Mouse (Mus musculus) ES-E14 (cell line): ENCODE results near the gene Rag1.

Experiments used
- CHD2 ChIP-seq: IDR thresholded peaks from 2 replicates; pipeline ENCODE4 v1.6.1; 2014; ENCODE audit warnings: mild to moderate bottlenecking, low read depth, low read length, inconsistent platforms
- MAFK ChIP-seq: IDR thresholded peaks from 2 replicates; pipeline ENCODE4 v1.6.1; 2014; ENCODE audit warnings: mild to moderate bottlenecking, low read depth, low read length, inconsistent platforms; ENCODE audit not compliant: insufficient read depth
- ZC3H11A ChIP-seq: IDR thresholded peaks from 2 replicates; pipeline ENCODE4 v1.6.1; 2012; ENCODE audit warnings: low read depth, mild to moderate bottlenecking, inconsistent platforms, low read length, borderline replicate concordance
- ZNF384 ChIP-seq: IDR thresholded peaks from 2 replicates; pipeline ENCODE4 v1.6.1; 2012; ENCODE audit warnings: low read depth, low read length, inconsistent platforms

- TF ChIP-seq CHD2: no peak
- no peak for TF ChIP-seq ZNF384
- TF ChIP-seq ZC3H11A: no peak
- TF ChIP-seq MAFK: no peak
Observed at GRCm38 (mm10) chr2:101624526-101624925, 24.8 kb downstream of the Rag1 start, which contains the start of gene Rag2.
